Mouse (Mus musculus) testis, adult 2 months (tissue): Measurements from ENCODE around the gene Zdhhc9. TPM values are rescaled to one million over a fixed set of nuclear protein-coding genes. Genes with fewer than 3 reads are reported as not detected.

Source experiments
- H3K27ac ChIP-seq: fragments of 200-500 bp; 2 replicates; pipeline ENCODE4 v1.5.1; 2012; ENCODE audit warnings: low read depth, low read length; ENCODE audit not compliant: control insufficient read depth, insufficient read depth
- H3K27me3 ChIP-seq: fragments of 200-500 bp; 2 replicates; pipeline ENCODE4 v1.6.1; 2012; ENCODE audit warnings: mild to moderate bottlenecking, low read length, moderate library complexity; ENCODE audit not compliant: control insufficient read depth, insufficient read depth
- H3K36me3 ChIP-seq: fragments of 200-500 bp; 2 replicates; pipeline ENCODE4 v1.6.1; 2012; ENCODE audit warnings: mild to moderate bottlenecking, low read length; ENCODE audit not compliant: control insufficient read depth, insufficient read depth
- H3K4me1 ChIP-seq: fragments of 200-500 bp; 2 replicates; pipeline ENCODE4 v1.6.1; 2012; ENCODE audit warnings: low read length; ENCODE audit not compliant: control insufficient read depth, insufficient read depth
- H3K4me3 ChIP-seq: fragments of 200-500 bp; 2 replicates; pipeline ENCODE4 v1.5.1; 2012; ENCODE audit warnings: low read depth, mild to moderate bottlenecking, low read length, moderate library complexity, mixed read lengths; ENCODE audit not compliant: control insufficient read depth
- CTCF ChIP-seq: fragments of 200-500 bp; IDR thresholded peaks from 2 replicates; pipeline ENCODE4 v1.5.1; 2012; ENCODE audit warnings: low read depth, mild to moderate bottlenecking, inconsistent platforms, low read length, moderate library complexity; ENCODE audit not compliant: control insufficient read depth, insufficient read depth, insufficient replicate concordance
- POLR2A ChIP-seq: fragments of 200-500 bp; IDR thresholded peaks from 2 replicates; pipeline ENCODE4 v1.6.1; 2012; ENCODE audit warnings: low read depth, mild to moderate bottlenecking, inconsistent platforms, low read length, moderate library complexity; ENCODE audit not compliant: control insufficient read depth
- polyA plus RNA-seq: library from polyadenylated mRNA; depleted of rRNA; stranded (reverse); fragments of >200 nt; gene quantifications from 2 replicates; pipeline ENCODE4 v1.2.3, GENCODE M21; 2012; rRNA removed

The Zdhhc9 gene
- polyA plus RNA-seq, 1 experiment = 12.9 TPM

DNA sequence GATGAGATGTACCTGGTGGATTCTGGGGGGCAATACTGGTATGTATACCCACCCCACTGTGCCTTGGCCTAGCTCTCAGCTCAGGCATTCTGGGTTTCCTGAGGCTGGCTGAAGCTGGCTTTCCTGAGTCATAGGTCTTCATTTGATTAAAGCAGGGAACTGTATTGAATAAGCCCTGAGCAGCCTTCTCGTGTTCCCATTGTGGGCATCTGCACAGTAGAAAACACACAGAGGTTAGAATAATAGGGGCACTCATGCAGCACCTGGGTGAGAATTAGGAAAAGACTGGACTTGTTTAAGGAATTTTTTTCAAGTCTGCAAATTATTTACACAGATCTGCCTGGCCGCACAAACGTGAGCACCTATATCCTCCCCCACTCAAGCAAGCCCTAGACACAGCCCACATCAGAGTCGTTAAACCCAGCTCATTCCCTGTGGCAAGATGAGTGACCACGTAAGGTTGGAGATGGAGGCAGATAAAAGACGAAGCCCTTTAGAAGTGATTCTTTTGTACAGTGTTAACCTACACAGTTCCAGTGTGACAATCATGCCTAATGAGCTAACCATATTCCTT, 81.7 kb downstream of the Zdhhc9 start:
- Histone ChIP-seq H3K27ac (no peak overlapping the region), H3K4me1 (no peaks in the 10 kb centered on the region), H3K36me3 (no peaks in the 10 kb centered on the region), H3K4me3 (no peak overlapping the region), H3K27me3 (no peaks in the 10 kb centered on the region)
- TF ChIP-seq POLR2A (no peak), CTCF (no peak)

DNA sequence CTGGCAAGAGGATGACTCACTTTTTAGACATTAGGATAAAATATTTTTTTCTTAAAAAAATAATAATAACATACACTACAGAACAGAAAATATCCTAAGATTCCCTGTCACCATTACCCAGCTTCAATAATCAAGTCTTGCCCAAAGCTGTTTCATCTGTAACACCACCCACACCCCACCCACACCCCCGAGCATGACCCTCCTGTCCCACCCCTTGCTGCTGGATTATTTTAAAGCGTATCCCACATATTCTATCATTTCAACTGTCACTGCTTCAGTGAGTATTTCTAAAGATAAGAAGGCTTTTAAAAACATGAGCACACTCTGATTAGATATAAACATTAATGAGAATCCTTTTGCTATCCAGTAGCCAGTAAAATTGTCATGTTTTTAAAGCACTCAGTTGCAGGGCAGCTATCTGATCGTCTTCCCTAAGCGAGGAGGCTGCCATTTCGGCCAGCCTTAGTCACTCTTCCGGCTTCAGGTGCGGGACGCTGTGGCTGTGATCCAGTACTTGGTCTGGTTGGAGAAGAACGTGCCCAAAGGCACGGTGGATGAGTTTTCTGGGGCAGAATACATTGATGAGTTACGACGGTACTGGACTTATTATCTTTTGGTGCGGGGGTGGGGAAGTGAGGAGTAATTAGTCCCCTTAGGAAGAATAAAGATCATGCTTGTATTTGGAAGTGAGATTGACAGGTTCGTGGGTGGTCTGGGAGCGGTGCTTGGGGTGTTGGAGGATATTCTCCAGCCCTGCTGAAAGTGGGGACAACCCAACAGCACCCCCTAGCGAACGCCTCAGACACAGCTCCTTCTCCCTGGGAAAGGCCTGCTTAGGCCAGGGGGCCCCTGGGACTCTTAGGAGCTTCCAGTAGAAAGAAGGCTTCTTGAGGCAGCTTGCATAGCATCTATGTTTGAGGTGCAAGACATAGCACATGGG, 84.3 kb downstream of the Zdhhc9 start:
- Histone ChIP-seq H3K36me3 (no peaks in the 10 kb centered on the region), H3K27ac (no peak overlapping the region), H3K4me3 (no peak overlapping the region; the same call in 1 of the 2 replicates), H3K27me3 (no peaks in the 10 kb centered on the region), H3K4me1 (no peaks in the 10 kb centered on the region)
- peak; percentile 56; the same call in 1 of the 2 replicates for TF ChIP-seq CTCF
- no peak for TF ChIP-seq POLR2A

Other genes with a start within 250 kb of the Zdhhc9 start
- 1.4 and 2.6 TPM in 2 replicates for gene Apln, start 174.0 kb downstream of the Zdhhc9 start, polyA plus RNA-seq
- 0.16 and 0.20 TPM in 2 replicates for gene Xpnpep2, start 100.2 kb downstream of the Zdhhc9 start, polyA plus RNA-seq
- gene Sash3, start 62.4 kb downstream of the Zdhhc9 start, polyA plus RNA-seq = 0.75 and 0.91 TPM in 2 replicates
- gene Utp14a, start 48.0 kb upstream of the Zdhhc9 start, polyA plus RNA-seq = 2.1 and 2.3 TPM in 2 replicates
- 4.2 and 4.6 TPM in 2 replicates for gene Bcorl1, start 132.5 kb upstream of the Zdhhc9 start, polyA plus RNA-seq